In genomic region chr13:74296376-74296775, GRCm38 (mm10) we compare ENCODE assay signal across 22 mouse cellular contexts.
"Had no signal": no experiment of that assay in that cellular context is flagged by ENCODE, and none has a peak within 500 bp of the region (broad histone marks: within the 10 kb centered on the region; RNA-seq: fewer than 3 reads in every experiment).

No protein-coding gene starts in this region.

- H3K4me2 ChIP-seq: lung, embryonic 15.5 days; midbrain, embryonic 12.5 days; neural tube, embryonic 13.5 days; neural tube, embryonic 15.5 days; stomach, embryonic 15.5 days had no signal

- H3K9me3 ChIP-seq: lung, embryonic 15.5 days; midbrain, embryonic 10.5 days; midbrain, embryonic 12.5 days; neural tube, embryonic 13.5 days; neural tube, embryonic 15.5 days; stomach, embryonic 15.5 days had no signal

- DNase-seq: liver, postnatal 0 days; lung, adult 2 months; lung, postnatal 4 days; midbrain, embryonic 14.5 days; retina, postnatal 1 day; right cerebral cortex, adult 18-20 months; right cerebral cortex, postnatal 25 days; right cerebral cortex, postnatal 4 days; spleen, adult 18-20 months; thymus, adult 2 months; thymus, postnatal 25 days; thymus, postnatal 4 days had no signal

- H3K4me3 ChIP-seq: lung, embryonic 15.5 days; midbrain, embryonic 10.5 days; midbrain, embryonic 12.5 days; myocyte; neural tube, embryonic 13.5 days; neural tube, embryonic 15.5 days; stomach, embryonic 15.5 days had no signal

- H3K27ac ChIP-seq: lung, embryonic 15.5 days; midbrain, embryonic 10.5 days; midbrain, embryonic 12.5 days; neural tube, embryonic 13.5 days; neural tube, embryonic 15.5 days; stomach, embryonic 15.5 days; stomach, postnatal 0 days had no signal

- ATAC-seq: liver, postnatal 0 days; lung, postnatal 0 days; midbrain, embryonic 16.5 days had no signal

- H3K36me3 ChIP-seq: lung, embryonic 15.5 days; midbrain, embryonic 10.5 days; midbrain, embryonic 12.5 days; neural tube, embryonic 13.5 days; neural tube, embryonic 15.5 days; stomach, embryonic 15.5 days had no signal

- H3K9ac ChIP-seq: liver, postnatal 0 days; lung, embryonic 15.5 days; midbrain, embryonic 12.5 days; neural tube, embryonic 13.5 days; neural tube, embryonic 15.5 days; stomach, embryonic 15.5 days had no signal
